Mouse (Mus musculus): ENCODE results near the gene Map3k11. TPM values are rescaled to one million over a fixed set of nuclear protein-coding genes. Genes with fewer than 3 reads are reported as not detected.
"Not testable (repeated sequence)": the region's sequence is repeated elsewhere in the genome, so short reads cannot be mapped to it uniquely, and the experiment has no call there.

Map3k11 gene
- polyA plus RNA-seq, 1 experiment from 2014 or later: 9.2 TPM

- Histone ChIP-seq H3K27me3 (replicated peaks; ENCODE audit: control insufficient read depth, insufficient read depth, low read length) (no peaks in the 10 kb centered on the region), H3K27ac (ENCODE audit: low read depth, low read length) (no peak overlapping the region), H3K4me1 (ENCODE audit: control insufficient read depth, insufficient read depth, low read length) (peaks cover 15% of the 10 kb centered on the region), H3K4me3 (ENCODE audit: low read depth, low read length) (no peak overlapping the region), H3K9me3 (replicated peaks; ENCODE audit: control insufficient read depth, low read length) (no peaks in the 10 kb centered on the region), H3K36me3 (ENCODE audit: control insufficient read depth, insufficient read depth, low read length) (peaks cover 65% of the 10 kb centered on the region), H3K4me2 (ENCODE audit: low read length) (no peak overlapping the region), H3K9ac (ENCODE audit: low read length) (no peak overlapping the region)
- DNase-seq (ENCODE audit: low spot score) (no peak), ATAC-seq (no peak)
- 95% methylated on average over 19 of the region's 19 CpGs for WGBS
Observed at GRCm38 (mm10) chr19:5685431-5685830, 3.1 kb upstream of the Map3k11 start.

DNA sequence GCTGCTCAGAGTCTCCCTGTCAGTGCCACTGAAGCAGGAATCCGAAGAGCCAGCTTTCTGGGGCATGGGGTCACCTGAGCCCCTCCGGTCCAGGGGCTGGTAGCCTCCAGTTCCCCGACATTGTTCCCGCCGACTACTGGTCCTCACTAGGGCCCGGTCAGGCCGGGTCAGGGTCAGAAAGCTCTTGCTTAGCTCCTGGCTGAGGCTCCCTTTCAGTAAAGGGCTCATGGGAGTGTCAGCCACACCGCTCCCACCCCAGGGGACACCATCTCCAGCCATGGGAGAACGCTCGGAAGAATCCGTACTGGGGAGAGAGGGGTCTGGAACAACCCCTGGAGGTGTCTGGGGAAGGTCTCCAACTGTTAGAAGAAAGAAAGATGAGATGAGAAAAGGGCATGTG lies 2.7 kb upstream of the Map3k11 start:
- ATAC-seq: no peak
- 94% methylated on average over 11 of the region's 11 CpGs for WGBS
- Histone ChIP-seq H3K4me3 (ENCODE audit: low read depth, low read length) (no peak overlapping the region), H3K4me2 (ENCODE audit: low read length) (no peak overlapping the region), H3K9ac (ENCODE audit: low read length) (no peak overlapping the region), H3K27me3 (replicated peaks; ENCODE audit: control insufficient read depth, insufficient read depth, low read length) (no peaks in the 10 kb centered on the region), H3K9me3 (replicated peaks; ENCODE audit: control insufficient read depth, low read length) (no peaks in the 10 kb centered on the region), H3K4me1 (ENCODE audit: control insufficient read depth, insufficient read depth, low read length) (peaks cover 16% of the 10 kb centered on the region), H3K36me3 (ENCODE audit: control insufficient read depth, insufficient read depth, low read length) (peaks cover 65% of the 10 kb centered on the region), H3K27ac (ENCODE audit: low read depth, low read length) (no peak overlapping the region)
- DNase-seq (ENCODE audit: low spot score): no peak

DNA sequence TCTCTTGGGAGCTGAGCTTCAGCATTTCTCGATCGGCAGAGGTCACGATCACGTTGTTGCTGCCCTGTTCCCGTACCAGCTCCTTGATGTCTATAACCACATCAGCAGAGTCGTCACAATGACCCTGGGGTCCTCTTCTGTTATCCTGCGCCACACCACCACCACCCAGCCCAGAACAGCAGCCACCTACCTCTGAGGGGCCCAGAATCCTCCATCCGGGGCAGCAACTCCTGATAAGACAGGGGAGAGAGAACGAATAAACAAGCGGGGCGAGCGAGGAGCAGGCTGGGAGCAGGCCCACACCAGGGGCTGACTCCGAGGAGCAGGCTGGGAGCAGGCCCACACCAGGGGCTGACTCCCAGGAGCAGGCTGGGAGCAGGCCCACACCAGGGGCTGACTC lies 2.1 kb upstream of the Map3k11 start:
- Histone ChIP-seq H3K4me1 (ENCODE audit: control insufficient read depth, insufficient read depth, low read length) (peaks cover 19% of the 10 kb centered on the region), H3K27me3 (replicated peaks; ENCODE audit: control insufficient read depth, insufficient read depth, low read length) (no peaks in the 10 kb centered on the region), H3K9ac (ENCODE audit: low read length) (no peak overlapping the region), H3K9me3 (replicated peaks; ENCODE audit: control insufficient read depth, low read length) (no peaks in the 10 kb centered on the region), H3K27ac (ENCODE audit: low read depth, low read length) (no peak overlapping the region), H3K4me2 (ENCODE audit: low read length) (no peak overlapping the region), H3K36me3 (ENCODE audit: control insufficient read depth, insufficient read depth, low read length) (peaks cover 65% of the 10 kb centered on the region), H3K4me3 (ENCODE audit: low read depth, low read length) (no peak overlapping the region)
- 97% methylated on average over 13 of the region's 13 CpGs for WGBS
- no peak for ATAC-seq
- no peak for DNase-seq (ENCODE audit: low spot score)

GRCm38 (mm10) chr19:5686954-5687353 lies 1.6 kb upstream of the Map3k11 start:
- not testable (repeated sequence) for H3K4me3 ChIP-seq (ENCODE audit: low read depth, low read length); H3K27ac ChIP-seq (ENCODE audit: low read depth, low read length); H3K4me2 ChIP-seq (ENCODE audit: low read length); H3K27me3 ChIP-seq (replicated peaks; ENCODE audit: control insufficient read depth, insufficient read depth, low read length); H3K9me3 ChIP-seq (replicated peaks; ENCODE audit: control insufficient read depth, low read length); ATAC-seq; DNase-seq (ENCODE audit: low spot score)
- H3K9ac ChIP-seq (ENCODE audit: low read length): 0 out of 2 replicates have a peak overlapping the region, but pooled peaks have one; percentile 14
- peaks cover 19% of the 10 kb centered on the region for H3K4me1 ChIP-seq (ENCODE audit: control insufficient read depth, insufficient read depth, low read length)
- WGBS: 94% methylated on average over 12 of the region's 12 CpGs
- H3K36me3 ChIP-seq (ENCODE audit: control insufficient read depth, insufficient read depth, low read length): peaks cover 64% of the 10 kb centered on the region

GRCm38 (mm10) chr19:5687738-5688137 lies 804 bp upstream of the Map3k11 start:
- peaks cover 21% of the 10 kb centered on the region for H3K4me1 ChIP-seq (ENCODE audit: control insufficient read depth, insufficient read depth, low read length)
- H3K9me3 ChIP-seq (replicated peaks; ENCODE audit: control insufficient read depth, low read length): no peaks in the 10 kb centered on the region
- peak overlapping the region; percentile 100 for H3K4me2 ChIP-seq (ENCODE audit: low read length)
- DNase-seq (ENCODE audit: low spot score) (no peak), ATAC-seq (no peak)
- peaks cover 61% of the 10 kb centered on the region for H3K36me3 ChIP-seq (ENCODE audit: control insufficient read depth, insufficient read depth, low read length)
- WGBS: 19% methylated on average over 9 of the region's 9 CpGs
- no peaks in the 10 kb centered on the region for H3K27me3 ChIP-seq (replicated peaks; ENCODE audit: control insufficient read depth, insufficient read depth, low read length)
- peak overlapping the region; percentile 87 for H3K9ac ChIP-seq (ENCODE audit: low read length)
- H3K4me3 ChIP-seq (ENCODE audit: low read depth, low read length): peak overlapping the region; percentile 89
- H3K27ac ChIP-seq (ENCODE audit: low read depth, low read length): peak overlapping the region; percentile 68; the same call in 1 of the 2 replicates

- Histone ChIP-seq H3K9ac (ENCODE audit: low read length) (peak overlapping the region; percentile 84), H3K4me3 (ENCODE audit: low read depth, low read length) (peak overlapping the region; percentile 89), H3K36me3 (ENCODE audit: control insufficient read depth, insufficient read depth, low read length) (peaks cover 60% of the 10 kb centered on the region), H3K27me3 (replicated peaks; ENCODE audit: control insufficient read depth, insufficient read depth, low read length) (no peaks in the 10 kb centered on the region), H3K4me2 (ENCODE audit: low read length) (peak overlapping the region; percentile 100), H3K4me1 (ENCODE audit: control insufficient read depth, insufficient read depth, low read length) (peaks cover 21% of the 10 kb centered on the region), H3K27ac (ENCODE audit: low read depth, low read length) (peak overlapping the region; percentile 61), H3K9me3 (replicated peaks; ENCODE audit: control insufficient read depth, low read length) (no peaks in the 10 kb centered on the region)
- WGBS: 2% methylated on average over 7 of the region's 7 CpGs
- no peak for ATAC-seq
- no peak for DNase-seq (ENCODE audit: low spot score)
Observed at GRCm38 (mm10) chr19:5689088-5689428, 516 bp downstream of the Map3k11 start.

GRCm38 (mm10) chr19:5689565-5690342 lies 1.2 kb downstream of the Map3k11 start:
- 9% methylated on average over 42 of the region's 42 CpGs for WGBS
- Histone ChIP-seq H3K27ac (ENCODE audit: low read depth, low read length) (peak overlapping the region; percentile 61), H3K36me3 (ENCODE audit: control insufficient read depth, insufficient read depth, low read length) (peaks cover 55% of the 10 kb centered on the region), H3K4me3 (ENCODE audit: low read depth, low read length) (peak overlapping the region; percentile 89), H3K27me3 (replicated peaks; ENCODE audit: control insufficient read depth, insufficient read depth, low read length) (no peaks in the 10 kb centered on the region), H3K4me1 (ENCODE audit: control insufficient read depth, insufficient read depth, low read length) (peaks cover 21% of the 10 kb centered on the region), H3K9ac (ENCODE audit: low read length) (peak overlapping the region; percentile 84), H3K9me3 (replicated peaks; ENCODE audit: control insufficient read depth, low read length) (no peaks in the 10 kb centered on the region), H3K4me2 (ENCODE audit: low read length) (peak overlapping the region; percentile 100)
- ATAC-seq: peak; percentile 29; the same call in 1 of the 2 replicates
- DNase-seq (ENCODE audit: low spot score): peak; percentile 66

DNA sequence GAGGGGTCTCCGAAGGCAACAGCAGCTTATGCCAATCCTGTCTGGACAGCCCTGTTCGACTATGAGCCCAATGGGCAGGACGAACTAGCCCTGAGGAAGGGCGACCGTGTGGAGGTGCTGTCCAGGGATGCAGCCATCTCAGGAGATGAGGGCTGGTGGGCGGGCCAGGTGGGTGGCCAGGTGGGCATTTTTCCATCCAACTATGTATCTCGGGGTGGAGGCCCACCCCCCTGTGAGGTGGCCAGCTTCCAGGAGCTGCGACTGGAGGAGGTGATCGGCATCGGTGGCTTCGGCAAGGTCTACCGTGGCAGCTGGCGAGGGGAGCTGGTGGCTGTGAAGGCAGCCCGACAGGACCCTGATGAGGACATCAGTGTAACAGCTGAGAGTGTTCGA lies 1.8 kb downstream of the Map3k11 start:
- peak overlapping the region; percentile 84 for H3K9ac ChIP-seq (ENCODE audit: low read length)
- H3K36me3 ChIP-seq (ENCODE audit: control insufficient read depth, insufficient read depth, low read length): peaks cover 55% of the 10 kb centered on the region
- H3K9me3 ChIP-seq (replicated peaks; ENCODE audit: control insufficient read depth, low read length): no peaks in the 10 kb centered on the region
- peak overlapping the region; percentile 100 for H3K4me2 ChIP-seq (ENCODE audit: low read length)
- H3K27ac ChIP-seq (ENCODE audit: low read depth, low read length): peak overlapping the region; percentile 61; the same call in 1 of the 2 replicates
- ATAC-seq (no peak), DNase-seq (ENCODE audit: low spot score) (no peak)
- H3K4me1 ChIP-seq (ENCODE audit: control insufficient read depth, insufficient read depth, low read length): peaks cover 21% of the 10 kb centered on the region
- 77% methylated on average over 15 of the region's 15 CpGs for WGBS
- H3K27me3 ChIP-seq (replicated peaks; ENCODE audit: control insufficient read depth, insufficient read depth, low read length): no peaks in the 10 kb centered on the region
- peak overlapping the region; percentile 89 for H3K4me3 ChIP-seq (ENCODE audit: low read depth, low read length)

DNA sequence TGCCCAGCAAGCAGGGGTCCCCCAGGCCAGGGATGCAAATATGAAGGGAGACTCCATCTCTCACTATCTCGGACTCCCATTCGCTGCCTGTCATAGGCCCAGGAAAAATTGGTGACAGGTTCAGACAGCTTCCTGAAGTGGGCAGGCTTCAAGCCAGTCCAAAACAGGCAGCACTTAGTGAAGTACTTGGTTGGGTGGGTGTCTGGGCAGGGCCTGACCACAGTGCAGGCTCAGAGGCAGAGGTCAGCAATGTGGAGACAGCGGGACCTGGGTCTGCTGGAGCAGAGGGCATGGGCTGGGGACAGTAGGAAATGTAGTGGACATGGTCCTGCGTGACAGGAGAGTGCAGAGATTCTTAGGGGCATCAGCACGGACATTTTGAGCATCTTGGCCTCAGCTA lies 3.1 kb downstream of the Map3k11 start:
- no peak for DNase-seq (ENCODE audit: low spot score)
- Histone ChIP-seq H3K4me2 (ENCODE audit: low read length) (peak overlapping the region; percentile 100), H3K36me3 (ENCODE audit: control insufficient read depth, insufficient read depth, low read length) (peaks cover 54% of the 10 kb centered on the region), H3K9me3 (replicated peaks; ENCODE audit: control insufficient read depth, low read length) (no peaks in the 10 kb centered on the region), H3K4me1 (ENCODE audit: control insufficient read depth, insufficient read depth, low read length) (peaks cover 24% of the 10 kb centered on the region), H3K4me3 (ENCODE audit: low read depth, low read length) (0 out of 2 replicates have a peak overlapping the region, but pooled peaks have one; percentile 89), H3K9ac (ENCODE audit: low read length) (peak overlapping the region; percentile 40), H3K27me3 (replicated peaks; ENCODE audit: control insufficient read depth, insufficient read depth, low read length) (no peaks in the 10 kb centered on the region), H3K27ac (ENCODE audit: low read depth, low read length) (no peak overlapping the region)
- ATAC-seq: no peak
- 93% methylated on average over 5 of the region's 5 CpGs for WGBS

All from forebrain, embryonic 14.5 days (tissue).